Mouse (Mus musculus): ENCODE data around the gene Nav3. TPM values are rescaled to one million over a fixed set of nuclear protein-coding genes. Genes with fewer than 3 reads are reported as not detected.
A peak's percentile ranks its signal among the peaks of the same experiment; 100 is the strongest.

Nav3 gene
- total RNA-seq, 1 experiment from 2014 or later = 3.9 TPM

GRCm38 (mm10) chr10:109906413-109906785 lies 549.6 kb downstream of the Nav3 start:
- DNase-seq = no peak

- no peak for DNase-seq
These were observed 550.2 kb downstream of the Nav3 start for GRCm38 (mm10) chr10:109905649-109906412.

GRCm38 (mm10) chr10:109904841-109905240 lies 551.2 kb downstream of the Nav3 start:
- no peak for DNase-seq

GRCm38 (mm10) chr10:109903701-109904555 lies 552.1 kb downstream of the Nav3 start:
- DNase-seq = peak; percentile 4

- DNase-seq = no peak
These were observed 552.8 kb downstream of the Nav3 start for GRCm38 (mm10) chr10:109903241-109903640.

- DNase-seq = no peak
These were observed 566.9 kb downstream of the Nav3 start for GRCm38 (mm10) chr10:109889171-109889475.

GRCm38 (mm10) chr10:109888355-109889170 lies 567.4 kb downstream of the Nav3 start:
- no peak for DNase-seq

GRCm38 (mm10) chr10:109887160-109887559 lies 568.8 kb downstream of the Nav3 start:
- DNase-seq = no peak

GRCm38 (mm10) chr10:109876107-109876506 lies 579.9 kb downstream of the Nav3 start:
- no peak for DNase-seq

GRCm38 (mm10) chr10:109875312-109875830 lies 580.6 kb downstream of the Nav3 start:
- DNase-seq = no peak

GRCm38 (mm10) chr10:109874652-109875311 lies 581.2 kb downstream of the Nav3 start:
- no peak for DNase-seq

- no peak for DNase-seq
These were observed 589.9 kb downstream of the Nav3 start for GRCm38 (mm10) chr10:109866063-109866462.

- DNase-seq = no peak
These were observed 590.6 kb downstream of the Nav3 start for GRCm38 (mm10) chr10:109865391-109865790.

GRCm38 (mm10) chr10:109864708-109865107 lies 591.3 kb downstream of the Nav3 start:
- peak; percentile 6 for DNase-seq

- DNase-seq = no peak
These were observed 594.7 kb downstream of the Nav3 start for GRCm38 (mm10) chr10:109861275-109861674.

- DNase-seq = no peak
These were observed 597.4 kb downstream of the Nav3 start for GRCm38 (mm10) chr10:109858568-109858967.

- DNase-seq = peak; percentile 10
These were observed 603.6 kb downstream of the Nav3 start for GRCm38 (mm10) chr10:109852392-109852791.

GRCm38 (mm10) chr10:109847631-109848030 lies 608.4 kb downstream of the Nav3 start:
- DNase-seq = no peak

GRCm38 (mm10) chr10:109843661-109844060 lies 612.3 kb downstream of the Nav3 start:
- DNase-seq = no peak

- no peak for DNase-seq
These were observed 623.2 kb downstream of the Nav3 start for GRCm38 (mm10) chr10:109832768-109833291.

- no peak for DNase-seq
These were observed 649.1 kb downstream of the Nav3 start for GRCm38 (mm10) chr10:109806782-109807493.

All from adrenal gland, postnatal 25 days (tissue).